In the genomic region with DNA sequence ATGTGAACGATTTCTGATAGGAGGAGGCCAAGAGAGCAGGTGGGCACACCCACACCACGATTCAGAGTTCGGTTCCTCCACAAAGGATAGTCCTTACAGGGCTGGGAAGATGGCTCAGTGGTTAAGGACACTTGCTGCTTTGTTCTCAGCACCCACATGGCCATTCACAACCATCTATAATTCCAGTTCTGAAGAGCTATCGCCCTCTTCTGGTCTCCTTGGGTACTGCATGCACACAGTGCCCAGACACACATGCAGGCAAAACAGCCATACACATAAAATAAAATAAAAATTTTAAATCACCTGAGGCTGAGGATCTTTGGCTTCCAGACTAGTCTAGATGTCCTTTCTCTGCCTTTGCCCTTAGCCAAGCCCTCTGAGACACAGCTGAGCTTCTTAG, we compare ENCODE assay signal across 18 mouse cellular contexts. TPM values are rescaled to one million over a fixed set of nuclear protein-coding genes. Genes with fewer than 3 reads are reported as not detected.
DNase-seq lines count a peak whose midpoint lies in the region; ATAC-seq and TF ChIP-seq lines count a peak whose summit lies in the region.
"Had no signal": no experiment of that assay in that cellular context is flagged by ENCODE, and none has a peak within 500 bp of the region (broad histone marks: within the 10 kb centered on the region; RNA-seq: fewer than 3 reads in every experiment).

No protein-coding gene starts in this region.

- H3K4me3 ChIP-seq in kidney, postnatal 0 days (replicated peaks; ENCODE audit: low read depth, low read length), result no peak overlapping the region
- H3K4me3 ChIP-seq in testis, adult 2 months (ENCODE audit: control insufficient read depth, low read depth, low read length), result no peak overlapping the region
- H3K4me3 ChIP-seq: heart, embryonic 12.5 days; limb, embryonic 15.5 days; midbrain, embryonic 13.5 days had no signal

- no peak for ATAC-seq in kidney, postnatal 0 days (replicated peaks; ENCODE audit: low FRiP score, low read depth)
- ATAC-seq: forebrain, embryonic 16.5 days; midbrain, embryonic 13.5 days had no signal

- no peak overlapping the region for H3K27ac ChIP-seq in kidney, postnatal 0 days
- no peak overlapping the region for H3K27ac ChIP-seq in testis, adult 2 months (ENCODE audit: control insufficient read depth, insufficient read depth, low read depth, low read length)
- H3K27ac ChIP-seq: limb, embryonic 15.5 days; midbrain, embryonic 13.5 days had no signal

- WGBS in kidney, postnatal 0 days, result 73% methylated on average over 4 of the region's 4 CpGs

- peak; percentile 49 for TF ChIP-seq CTCF in kidney, postnatal 0 days (IDR thresholded peaks at IDR 0.05; ENCODE audit: low read depth)
- TF ChIP-seq CTCF in testis, adult 2 months (IDR thresholded peaks at IDR 0.05; ENCODE audit: control insufficient read depth, insufficient read depth, insufficient replicate concordance, low read depth, low read length), result peak; percentile 53; the same call in 1 of the 2 replicates

- H3K36me3 ChIP-seq in kidney, postnatal 0 days (ENCODE audit: insufficient read depth, low read length), result no peaks in the 10 kb centered on the region
- no peaks in the 10 kb centered on the region for H3K36me3 ChIP-seq in testis, adult 2 months (ENCODE audit: control insufficient read depth, insufficient read depth, low read length)
- H3K36me3 ChIP-seq: heart, embryonic 12.5 days; limb, embryonic 15.5 days had no signal

- H3K4me1 ChIP-seq in kidney, postnatal 0 days (replicated peaks; ENCODE audit: insufficient read depth, low read length), result no peaks in the 10 kb centered on the region; the same call in 1 of the 2 replicates
- no peaks in the 10 kb centered on the region for H3K4me1 ChIP-seq in testis, adult 2 months (ENCODE audit: control insufficient read depth, insufficient read depth, low read length)

- TF ChIP-seq POLR2A in testis, adult 2 months (IDR thresholded peaks at IDR 0.05; ENCODE audit: control insufficient read depth, low read depth, low read length), result no peak

- H3K9ac ChIP-seq in kidney, postnatal 0 days (ENCODE audit: low read depth, low read length), result no peak overlapping the region
- H3K9ac ChIP-seq: heart, embryonic 12.5 days; limb, embryonic 15.5 days; midbrain, embryonic 13.5 days had no signal

- H3K27me3 ChIP-seq in kidney, postnatal 0 days (ENCODE audit: insufficient read depth, low read length), result no peaks in the 10 kb centered on the region
- H3K27me3 ChIP-seq in testis, adult 2 months (ENCODE audit: control insufficient read depth, insufficient read depth, low read length), result no peaks in the 10 kb centered on the region
- H3K27me3 ChIP-seq: midbrain, embryonic 13.5 days had no signal

- no peaks in the 10 kb centered on the region for H3K9me3 ChIP-seq in kidney, postnatal 0 days (replicated peaks; ENCODE audit: low read length)
- H3K9me3 ChIP-seq: limb, embryonic 15.5 days had no signal

- no peak overlapping the region for H3K4me2 ChIP-seq in kidney, postnatal 0 days (ENCODE audit: low read length)
- H3K4me2 ChIP-seq: heart, embryonic 12.5 days; limb, embryonic 15.5 days; midbrain, embryonic 13.5 days had no signal

- no peak for DNase-seq in kidney, postnatal 0 days (ENCODE audit: low spot score)
- no peak for DNase-seq in kidney, postnatal 4 days
- DNase-seq in testis, postnatal 14 days (ENCODE audit: low spot score), result no peak
- peak; percentile 78 for DNase-seq in R1 (ENCODE audit: low read depth, low spot score)
- no peak for DNase-seq in urinary bladder, postnatal 25 days (ENCODE audit: low spot score)
- no peak for DNase-seq in kidney, adult 11 months
- DNase-seq: cerebellum, adult 9-11 months; embryo, embryonic 11 days; gastrocnemius, postnatal 14 days; heart, postnatal 4 days; kidney, adult 18-20 months; lung, postnatal 4 days; thymus, adult 2 months had no signal

RNA-seq across cellular contexts. Expression of a gene that starts 12.8 kb away (rescaled TPM):
- polyA plus RNA-seq in kidney, postnatal 0 days (2015; fragmentation: Nextera tagmentation; extraction: Ambion mirVana), result 73.1 and 77.2 TPM in 2 replicates
- polyA plus RNA-seq in testis, adult 2 months (2012; rRNA removed), result 332 and 347 TPM in 2 replicates

RNA-seq across cellular contexts. Expression of a gene that starts 13.1 kb away (rescaled TPM):
- 0.14 and 0.24 TPM in 2 replicates for polyA plus RNA-seq in kidney, postnatal 0 days (2015; fragmentation: Nextera tagmentation; extraction: Ambion mirVana)
- 0.24 and 0.32 TPM in 2 replicates for polyA plus RNA-seq in testis, adult 2 months (2012; rRNA removed)

RNA-seq across cellular contexts. Expression of a gene that starts 29.6 kb away (rescaled TPM):
- 38.4 and 38.9 TPM in 2 replicates for polyA plus RNA-seq in kidney, postnatal 0 days (2015; fragmentation: Nextera tagmentation; extraction: Ambion mirVana)
- polyA plus RNA-seq in testis, adult 2 months (2012; rRNA removed), result 45.2 and 45.4 TPM in 2 replicates

RNA-seq across cellular contexts. Expression of a gene that starts 34.5 kb away (rescaled TPM):
- 28.5 and 33.7 TPM in 2 replicates for polyA plus RNA-seq in kidney, postnatal 0 days (2015; fragmentation: Nextera tagmentation; extraction: Ambion mirVana)
- 41.3 and 41.9 TPM in 2 replicates for polyA plus RNA-seq in testis, adult 2 months (2012; rRNA removed)

RNA-seq across cellular contexts. Expression of a gene that starts 42.9 kb away (rescaled TPM):
- polyA plus RNA-seq in kidney, postnatal 0 days (2015; fragmentation: Nextera tagmentation; extraction: Ambion mirVana), result 30.2 and 30.5 TPM in 2 replicates
- polyA plus RNA-seq in testis, adult 2 months (2012; rRNA removed), result 191 and 200 TPM in 2 replicates
